Mouse (Mus musculus): ENCODE data around the gene Pitpnm1.

Pitpnm1 gene

DNA sequence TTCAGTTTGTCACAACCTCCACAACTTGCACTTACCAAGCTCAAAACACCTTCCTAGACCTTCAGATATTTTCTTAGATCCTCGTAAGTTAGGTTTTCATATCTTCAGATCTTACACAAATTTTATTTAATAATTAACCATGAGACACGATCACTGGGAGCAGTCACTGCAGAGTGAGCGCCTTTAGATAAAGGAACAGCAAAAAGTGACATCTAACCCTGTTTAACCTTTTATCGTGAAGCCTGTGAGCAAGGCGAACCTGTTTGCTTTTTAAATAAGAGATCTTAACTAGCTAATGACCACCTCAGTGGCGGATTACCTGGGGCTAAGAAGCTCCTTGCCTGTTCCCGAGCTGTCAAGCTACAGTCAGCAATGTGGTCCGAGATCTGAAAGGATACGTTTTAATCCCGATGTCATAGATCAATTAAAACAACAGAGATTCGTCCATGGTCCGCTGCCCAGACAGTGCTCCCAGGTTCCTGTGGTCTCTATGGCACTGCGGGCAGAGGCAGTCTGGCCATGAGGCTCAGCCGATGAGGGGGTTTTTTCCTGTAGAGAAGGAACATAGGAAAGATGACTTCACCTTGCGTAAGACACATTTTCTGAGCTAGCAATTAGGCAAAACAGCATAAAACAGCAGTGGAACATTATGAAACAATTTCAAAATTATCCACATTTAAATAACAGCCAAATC lies 30.9 kb upstream of the Pitpnm1 start:
- DNase-seq: no peak

DNA sequence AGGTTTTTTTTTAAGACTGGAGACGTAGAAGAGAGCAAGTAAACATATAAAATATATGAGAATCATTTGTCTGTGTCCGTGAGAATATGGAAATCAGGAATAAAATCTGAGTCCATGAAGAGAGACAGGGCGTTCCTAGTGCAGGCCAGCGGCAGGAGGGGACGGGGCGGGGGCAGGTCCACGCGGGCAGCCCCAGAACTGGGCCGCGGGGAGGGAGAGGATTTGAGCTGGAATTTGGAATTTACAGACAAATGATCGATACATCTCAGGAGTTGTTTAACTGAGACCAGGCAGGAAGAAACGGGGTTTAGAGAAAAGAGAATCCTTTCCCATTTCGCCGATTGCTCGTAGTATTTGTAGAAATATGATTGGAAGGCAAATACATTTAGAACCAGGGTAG lies 29.5 kb upstream of the Pitpnm1 start:
- DNase-seq: no peak

DNA sequence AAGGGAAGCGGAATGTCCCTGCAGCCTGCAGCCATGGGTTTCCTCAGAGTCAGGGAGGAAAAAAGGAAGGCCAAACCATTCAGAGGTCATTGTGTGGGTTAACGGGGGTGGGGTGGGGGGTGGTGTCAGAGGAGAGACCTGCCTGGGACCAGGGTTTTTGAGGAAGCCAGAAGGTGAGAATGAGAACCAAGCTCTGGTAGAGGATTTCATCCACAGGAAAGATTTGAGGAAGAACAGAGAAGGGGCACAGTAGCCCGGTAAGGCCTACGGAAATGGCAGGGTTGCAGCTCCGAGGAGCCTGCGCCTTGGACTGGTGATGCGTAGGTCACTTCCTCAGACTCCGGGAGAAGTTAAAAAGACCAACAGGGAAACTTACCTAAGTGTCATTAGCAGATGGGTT lies 29.0 kb upstream of the Pitpnm1 start:
- DNase-seq: no peak

DNA sequence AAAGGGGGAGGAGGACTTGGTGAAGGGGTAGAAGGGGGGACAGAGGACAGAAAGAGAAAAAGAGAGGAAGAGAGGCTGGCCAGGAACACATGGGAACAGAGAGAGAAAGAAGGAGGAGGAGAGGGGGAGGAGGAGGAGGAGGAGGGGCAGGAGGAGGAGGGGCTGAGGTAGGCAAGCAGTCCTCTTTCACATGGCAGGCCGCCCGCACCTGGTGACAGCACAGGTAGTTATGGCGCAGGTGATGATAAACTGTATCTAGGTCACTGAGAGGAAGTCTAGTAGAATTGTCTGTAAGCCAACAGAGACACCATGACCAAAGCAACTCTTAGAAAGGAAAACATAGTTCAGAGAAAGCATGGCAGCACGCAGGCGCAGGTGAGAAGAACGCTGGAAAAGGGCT lies 28.4 kb upstream of the Pitpnm1 start:
- no peak for DNase-seq

DNA sequence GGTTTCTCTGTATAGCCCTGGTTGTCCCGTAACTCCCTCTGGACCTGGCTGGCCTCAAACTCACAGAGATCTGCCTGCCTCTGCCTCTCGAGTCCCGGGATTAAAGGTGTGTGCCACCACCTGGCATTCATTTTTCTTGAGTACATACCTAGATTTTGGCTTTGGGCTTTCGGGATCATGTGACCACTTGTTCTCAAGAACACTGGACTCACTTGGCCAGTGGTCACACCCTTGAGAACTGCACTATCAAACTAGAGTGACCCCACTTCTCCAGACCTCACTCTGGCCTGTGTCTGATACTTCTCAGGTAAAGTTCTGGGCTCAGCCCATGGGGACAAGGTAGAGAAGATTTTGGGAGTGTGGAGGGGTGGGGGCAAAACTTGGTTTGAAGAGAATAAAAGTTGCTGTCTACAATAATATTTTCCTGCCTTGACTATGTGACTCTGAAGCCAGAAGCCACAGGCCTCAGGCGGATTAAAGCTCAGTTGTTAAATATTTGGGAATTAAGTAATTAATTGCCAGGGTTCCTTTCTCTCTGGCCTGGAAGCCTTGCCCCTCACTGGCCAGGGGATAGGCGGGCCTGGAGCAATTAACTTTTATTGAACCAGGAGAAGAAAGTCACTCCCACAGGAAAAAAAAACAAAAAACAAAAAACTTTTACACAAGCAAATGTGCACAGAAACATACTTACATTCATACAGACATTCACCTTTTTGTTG lies 26.9 kb upstream of the Pitpnm1 start:
- DNase-seq: no peak

DNA sequence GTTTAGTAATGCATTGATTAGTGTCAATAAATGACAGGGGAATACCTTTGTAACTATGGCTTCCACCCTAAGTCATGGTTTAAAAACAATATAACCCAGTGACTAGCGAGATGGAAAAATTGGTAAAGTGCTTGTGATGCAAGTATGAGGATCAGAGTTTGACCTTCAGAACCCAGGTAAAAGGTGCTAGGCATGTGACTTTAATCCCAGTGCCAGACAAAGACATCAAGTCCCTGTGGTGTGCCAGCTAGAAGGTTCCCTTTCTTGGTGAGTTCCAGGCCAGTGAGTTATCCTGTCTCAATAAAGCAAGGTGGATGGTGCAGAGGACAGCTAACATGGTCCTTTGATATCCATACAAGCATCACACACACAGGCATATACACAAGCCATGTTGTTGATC lies 24.3 kb upstream of the Pitpnm1 start:
- DNase-seq: no peak

DNA sequence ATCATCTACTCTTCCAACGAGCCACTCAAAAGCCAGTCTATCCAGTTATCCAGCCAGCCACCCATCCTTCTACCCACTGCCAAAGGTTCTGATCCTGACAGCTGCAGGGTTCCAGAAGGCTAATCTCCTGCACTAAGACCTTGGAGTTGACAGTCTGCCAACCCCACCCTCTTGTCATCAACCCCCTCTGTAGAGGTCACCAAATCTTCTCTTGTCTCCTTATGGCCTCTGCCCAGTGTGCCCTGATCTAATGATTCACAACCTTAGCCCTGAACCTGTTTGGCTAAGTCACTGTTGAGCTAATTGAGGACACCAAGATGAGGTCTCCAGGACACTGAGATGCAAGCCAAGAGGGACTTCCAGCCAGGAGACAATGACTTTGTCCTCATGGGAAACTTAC lies 20.2 kb upstream of the Pitpnm1 start:
- no peak for DNase-seq

DNA sequence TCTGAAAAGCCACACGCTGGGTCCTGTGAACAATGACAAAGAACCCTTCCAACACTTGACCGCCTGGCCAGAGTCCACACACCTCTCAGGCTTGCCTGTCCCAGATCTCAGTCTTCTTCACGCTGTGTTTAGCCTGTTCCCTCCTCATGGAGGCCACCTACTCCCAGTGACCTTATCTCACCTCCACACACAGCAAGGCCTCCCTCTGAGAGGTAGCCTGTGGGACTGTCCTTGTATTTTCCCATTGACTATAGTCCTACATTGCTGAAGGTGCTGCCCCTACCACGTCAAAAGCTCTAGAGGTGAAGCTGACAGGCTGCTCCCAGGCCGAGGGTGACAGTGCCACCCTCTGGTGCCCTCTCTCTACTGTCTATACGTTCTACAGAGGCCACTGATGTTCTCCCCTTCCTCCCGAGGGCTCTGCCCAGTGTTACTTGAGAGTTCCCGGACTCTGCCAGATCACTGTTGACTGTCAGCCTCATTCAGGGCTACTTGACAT lies 19.2 kb upstream of the Pitpnm1 start:
- no peak for DNase-seq

DNA sequence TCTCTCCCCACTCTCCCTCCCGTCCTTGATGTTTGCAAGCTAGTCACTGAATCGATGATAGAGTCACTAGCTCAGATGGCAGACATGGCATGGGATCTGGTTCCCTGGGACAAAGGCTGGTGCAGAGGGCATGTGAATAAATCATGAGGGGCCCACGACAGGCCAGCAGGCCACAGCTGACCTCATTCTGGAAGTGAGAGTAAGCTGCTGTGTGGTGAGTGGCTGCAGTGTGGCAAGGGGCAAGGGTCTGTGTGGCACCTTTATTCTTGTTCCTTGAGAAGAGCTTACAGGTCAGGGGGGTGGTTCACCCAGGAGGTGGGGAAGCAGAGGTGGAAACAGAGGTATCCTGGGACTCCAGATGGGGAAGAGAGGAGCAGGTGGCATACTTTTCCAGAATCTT lies 18.4 kb upstream of the Pitpnm1 start, which contains the start of gene Cabp2:
Cabp2 (plus strand) TSS at position 185 of the 400 bp plus-strand sequence.
- DNase-seq: no peak

DNA sequence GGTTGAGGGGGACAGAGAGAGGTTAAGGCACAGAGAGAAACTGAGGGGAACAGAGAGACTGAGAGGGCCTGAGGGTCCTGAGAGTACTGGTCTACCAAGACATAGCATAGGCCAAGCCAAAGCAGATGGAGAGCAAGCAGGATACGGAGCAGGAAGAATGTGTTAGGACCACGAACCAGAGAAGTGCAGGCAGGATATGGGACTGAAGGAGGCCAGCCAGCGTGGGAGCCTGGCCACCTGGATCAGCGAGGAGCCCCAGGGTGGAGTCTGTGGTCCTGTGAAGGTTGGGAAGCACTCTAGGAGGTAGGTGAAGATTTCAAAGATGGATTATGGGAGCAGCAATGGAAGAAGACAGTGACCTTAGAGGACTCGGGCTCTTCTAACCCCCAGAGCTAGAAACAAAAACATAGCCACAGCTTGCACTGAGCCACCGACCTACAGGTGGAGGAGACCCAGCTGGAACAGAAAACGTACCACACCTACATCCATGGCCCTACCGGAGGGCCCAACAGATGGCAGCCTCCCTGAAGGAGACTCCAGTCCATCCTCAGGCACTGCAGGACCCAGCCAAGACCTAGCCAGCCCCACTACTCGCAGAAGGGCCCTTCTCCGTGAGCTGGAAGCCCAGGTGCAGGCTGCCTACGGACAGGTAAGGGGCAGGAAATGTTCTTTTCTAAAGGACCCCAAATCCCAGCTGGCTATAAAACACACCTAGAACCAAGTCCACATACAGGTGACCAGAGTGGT lies 17.4 kb upstream of the Pitpnm1 start:
- DNase-seq: no peak

DNA sequence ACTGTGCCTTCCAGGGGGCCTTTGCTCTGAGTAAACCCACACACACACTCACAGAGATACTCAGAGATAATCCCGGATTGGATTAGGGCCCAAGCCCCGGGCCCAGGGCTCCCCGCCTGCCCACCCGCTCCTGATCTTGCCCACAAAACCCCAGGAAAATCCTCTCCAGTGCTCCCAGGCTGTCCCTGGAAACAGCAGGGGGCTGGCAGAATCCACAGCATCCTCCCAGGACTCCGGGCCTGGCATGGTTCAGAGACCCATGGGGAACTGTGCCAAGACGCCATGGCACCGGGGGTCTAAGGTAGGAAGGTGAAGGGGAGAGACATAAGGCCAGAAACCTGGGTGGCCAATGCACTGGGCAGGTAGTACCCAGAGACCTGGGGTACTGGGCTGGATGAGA lies 16.5 kb upstream of the Pitpnm1 start:
- DNase-seq: no peak

DNA sequence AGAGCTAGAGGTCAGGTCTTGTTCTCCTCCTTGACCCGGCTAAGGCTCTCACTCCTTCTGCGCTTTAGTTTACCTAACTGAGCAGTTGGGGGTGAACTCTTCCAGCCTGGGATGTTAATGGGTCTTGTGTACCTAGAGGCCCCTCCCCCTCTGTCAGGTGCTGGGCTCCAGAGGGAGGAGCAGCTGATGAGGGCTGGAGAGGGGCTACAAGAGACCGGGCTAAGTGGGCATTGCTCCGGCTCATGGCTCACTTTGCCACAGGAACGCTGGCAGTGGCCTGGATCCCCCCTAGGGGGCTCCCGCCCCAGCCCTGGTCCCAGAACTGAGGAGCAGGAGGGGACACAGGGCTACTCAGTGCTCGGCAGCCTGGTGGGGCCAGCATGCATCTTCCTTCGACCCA lies 16.0 kb upstream of the Pitpnm1 start:
- no peak for DNase-seq

DNA sequence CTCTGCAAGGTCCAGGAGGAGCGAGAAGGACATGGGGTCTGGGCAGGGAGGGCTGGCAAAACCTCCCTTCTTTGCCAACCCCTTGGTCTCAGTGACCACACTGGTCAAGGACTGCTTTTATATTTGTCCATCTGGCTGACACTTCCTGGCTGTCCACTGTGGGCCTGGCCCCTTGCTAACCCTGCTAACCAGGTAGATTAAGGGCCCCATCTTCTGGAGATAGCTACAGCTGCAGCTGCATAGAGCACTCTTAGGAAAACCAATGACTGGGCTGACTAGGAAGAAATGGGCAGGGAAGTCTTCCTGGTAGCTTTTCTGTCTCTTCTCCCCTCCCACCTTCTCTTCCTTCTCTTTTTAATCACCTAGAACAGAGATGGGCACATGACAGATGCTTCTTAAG lies 14.8 kb upstream of the Pitpnm1 start:
- no peak for DNase-seq

DNA sequence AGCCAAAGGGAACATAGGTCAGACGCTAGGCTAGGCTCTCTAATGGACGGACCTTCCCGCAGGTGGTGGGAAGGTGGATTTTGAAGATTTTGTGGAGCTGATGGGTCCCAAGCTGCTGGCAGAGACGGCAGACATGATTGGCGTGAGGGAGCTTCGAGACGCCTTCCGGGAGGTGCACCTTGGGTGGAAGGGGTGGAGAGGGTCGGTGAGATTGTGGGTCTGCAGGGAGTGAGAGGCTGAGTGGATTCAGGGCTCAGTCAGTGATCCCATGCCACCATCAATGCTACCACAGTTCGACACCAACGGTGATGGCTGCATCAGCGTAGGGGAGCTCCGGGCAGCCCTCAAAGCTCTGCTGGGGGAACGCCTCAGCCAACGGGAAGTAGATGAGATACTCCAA lies 13.6 kb upstream of the Pitpnm1 start:
- no peak for DNase-seq

DNA sequence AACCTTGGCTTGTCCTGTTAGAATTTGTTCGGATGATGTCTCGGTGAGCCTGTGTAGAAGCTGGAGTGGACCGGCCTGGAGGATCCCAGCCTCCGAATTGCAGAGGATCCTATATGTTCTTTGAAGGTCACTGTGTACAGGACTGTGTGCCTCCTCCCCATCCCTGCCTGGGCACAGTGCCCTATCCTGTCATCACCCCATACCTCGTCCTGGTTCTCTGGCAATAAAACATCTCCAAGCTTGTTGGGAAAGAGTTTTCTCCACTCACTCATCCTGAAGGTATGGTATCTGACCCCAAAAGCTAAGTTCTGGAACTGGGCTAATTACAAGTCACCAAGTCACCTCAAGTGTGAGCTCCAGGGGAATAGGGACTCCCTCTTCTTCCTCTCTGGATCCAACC lies 12.7 kb upstream of the Pitpnm1 start:
- DNase-seq: no peak

DNA sequence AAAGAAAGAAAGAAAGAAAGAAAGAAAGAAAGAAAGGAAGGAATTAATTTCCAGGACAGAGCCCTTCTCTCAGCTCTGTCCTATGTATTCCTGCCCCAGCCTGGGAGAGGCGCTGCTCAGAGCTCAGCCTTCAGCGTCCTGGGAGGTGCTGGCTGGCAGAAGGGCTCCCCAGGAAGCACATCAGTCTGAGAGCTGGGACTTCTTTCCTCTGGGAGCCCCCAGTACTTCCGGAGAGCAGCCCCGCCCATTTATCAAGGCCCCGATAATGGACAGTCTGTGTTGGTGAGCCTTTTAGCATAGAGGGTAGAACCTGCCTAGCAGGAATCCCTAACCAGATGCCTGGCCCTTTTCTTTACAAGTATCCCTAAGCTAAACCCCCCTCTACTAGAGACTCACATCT lies 11.7 kb upstream of the Pitpnm1 start:
- DNase-seq: no peak

DNA sequence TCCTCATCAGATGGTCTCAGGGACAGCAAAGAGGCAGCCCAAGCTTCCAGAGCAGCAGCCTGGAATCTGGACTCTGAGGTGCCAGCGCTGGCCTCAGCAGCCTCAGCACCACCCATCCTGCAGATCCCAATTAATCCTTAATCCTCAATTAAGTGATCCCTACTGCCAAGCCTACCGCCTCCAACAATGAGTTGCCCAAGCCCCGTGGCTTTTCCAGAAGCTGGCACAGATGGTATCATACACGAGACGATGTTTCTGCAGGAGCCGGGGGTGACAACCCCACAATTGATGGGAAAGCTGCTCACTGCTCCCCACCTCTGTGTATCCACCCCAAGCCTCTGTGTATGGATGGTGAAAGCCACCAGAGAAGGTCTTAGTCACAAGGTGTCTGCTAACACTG lies 10.7 kb upstream of the Pitpnm1 start:
- DNase-seq: no peak

DNA sequence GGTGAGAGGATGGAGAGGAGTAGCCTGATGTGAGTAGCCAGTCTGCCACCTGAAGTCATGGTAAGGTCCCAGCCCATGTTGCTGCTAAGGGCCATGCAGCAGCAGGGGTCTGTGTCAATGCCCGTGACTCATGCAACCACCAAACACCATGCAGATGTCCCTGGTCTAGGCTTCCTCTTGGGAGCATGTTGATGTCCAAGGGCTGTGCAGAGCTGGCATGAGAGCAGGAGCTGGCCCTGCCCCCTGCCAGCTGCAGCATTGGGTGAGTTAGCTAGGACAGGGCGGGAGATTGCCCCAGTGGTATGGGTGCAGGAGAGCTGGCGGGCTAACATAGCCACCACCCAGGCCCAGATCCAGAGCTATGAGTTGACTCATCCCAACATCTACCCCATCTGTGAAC lies 9.4 kb upstream of the Pitpnm1 start:
- no peak for DNase-seq

DNA sequence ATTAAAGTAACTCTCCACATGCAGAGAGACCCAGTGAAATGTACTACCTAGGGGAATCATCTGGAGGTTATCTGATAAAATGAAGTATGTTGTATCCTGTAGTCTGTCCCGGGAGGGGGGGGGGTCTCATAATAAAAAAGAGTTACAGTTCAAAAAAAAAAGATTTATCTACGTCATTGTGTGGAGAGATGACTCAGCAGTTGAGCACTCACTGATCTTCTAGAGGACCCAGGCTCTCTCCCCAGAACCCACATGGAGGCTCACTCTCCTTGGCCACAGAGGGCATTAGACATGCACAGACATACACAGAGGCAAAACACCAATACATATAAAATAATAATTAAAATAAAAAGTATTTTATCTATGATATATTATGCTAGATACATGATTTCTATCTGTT lies 8.4 kb upstream of the Pitpnm1 start:
- no peak for DNase-seq

DNA sequence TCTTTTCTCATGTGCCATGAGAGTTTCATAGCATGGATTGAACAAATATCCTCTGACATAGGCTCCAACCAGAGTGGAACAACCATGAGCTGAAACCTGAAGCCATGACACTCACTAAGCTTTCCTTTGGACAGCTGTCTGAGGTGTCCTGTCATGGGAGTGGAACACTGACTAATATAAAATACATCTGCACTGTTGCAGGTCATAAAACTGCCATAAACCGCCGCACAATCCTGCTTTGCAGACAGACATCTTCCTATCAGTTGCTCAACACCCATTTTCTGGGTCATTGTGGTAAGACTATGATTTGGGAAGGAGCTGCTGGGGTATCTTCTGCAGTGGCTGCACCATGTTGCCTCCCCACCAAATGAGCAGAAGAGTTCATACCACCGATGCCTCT lies 7.0 kb upstream of the Pitpnm1 start:
- DNase-seq: no peak

DNA sequence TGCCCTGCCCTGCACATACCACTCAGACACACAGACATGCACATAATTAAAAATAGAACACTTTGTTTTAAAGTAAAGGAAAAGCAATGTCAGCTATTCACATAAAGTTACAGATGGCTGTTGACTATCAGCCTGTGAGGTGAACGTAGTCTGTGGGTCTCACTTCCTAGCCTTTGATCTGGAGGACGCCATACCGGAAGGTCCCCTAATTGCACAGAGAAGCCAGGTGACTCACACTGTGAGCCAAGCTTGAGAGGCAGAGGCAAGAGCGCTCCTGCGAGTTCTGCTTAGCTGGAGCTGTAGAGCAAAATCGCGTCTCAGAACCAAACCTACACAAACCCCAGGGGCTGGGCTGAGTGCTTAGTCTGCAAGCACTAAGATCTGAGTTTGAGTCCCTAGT lies 6.0 kb upstream of the Pitpnm1 start:
- no peak for DNase-seq

DNA sequence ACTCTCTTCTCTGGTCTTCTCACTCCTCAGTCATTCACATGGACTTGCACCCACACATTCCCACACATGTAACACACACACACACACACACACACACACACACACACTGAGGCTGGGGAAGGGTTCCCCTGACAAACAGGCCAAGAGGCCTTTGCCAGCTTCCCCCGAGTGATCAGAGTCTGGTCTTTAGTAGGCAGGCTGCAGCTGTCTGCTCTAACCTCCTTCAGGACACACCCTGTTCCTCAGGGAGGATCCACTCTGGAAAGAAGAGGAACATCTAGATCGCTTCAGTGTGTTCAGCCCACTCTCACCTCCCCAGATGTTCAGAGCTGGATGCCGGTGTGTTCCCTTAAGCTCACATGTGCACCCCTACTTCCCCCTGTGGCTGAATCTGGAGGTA lies 5.5 kb upstream of the Pitpnm1 start:
- DNase-seq: no peak

DNA sequence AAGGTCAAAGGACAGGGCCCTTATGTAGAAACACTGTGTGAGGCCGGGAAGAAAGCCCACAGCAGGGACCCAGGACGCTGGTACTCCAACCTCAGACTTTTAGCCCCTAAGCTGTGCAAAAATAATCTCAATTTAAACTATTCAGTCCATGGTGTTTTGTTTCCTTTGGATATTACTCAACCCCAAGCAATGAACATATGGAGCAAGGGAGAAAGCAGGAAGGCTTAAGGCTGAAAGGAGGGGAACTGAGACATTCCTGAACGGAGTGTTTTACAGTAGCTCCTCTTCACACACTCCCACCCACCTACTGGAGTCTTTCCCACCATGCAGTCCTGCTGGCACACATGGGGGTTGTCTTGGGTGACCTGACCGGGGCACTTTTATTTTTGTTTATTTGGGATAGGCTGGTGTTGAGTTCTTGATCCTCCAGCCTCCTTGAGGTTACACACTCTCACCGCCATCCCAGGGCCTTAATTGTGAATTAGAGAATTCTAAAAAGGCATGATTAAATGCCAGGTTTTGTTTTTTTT lies 5.0 kb upstream of the Pitpnm1 start:
- no peak for DNase-seq

DNA sequence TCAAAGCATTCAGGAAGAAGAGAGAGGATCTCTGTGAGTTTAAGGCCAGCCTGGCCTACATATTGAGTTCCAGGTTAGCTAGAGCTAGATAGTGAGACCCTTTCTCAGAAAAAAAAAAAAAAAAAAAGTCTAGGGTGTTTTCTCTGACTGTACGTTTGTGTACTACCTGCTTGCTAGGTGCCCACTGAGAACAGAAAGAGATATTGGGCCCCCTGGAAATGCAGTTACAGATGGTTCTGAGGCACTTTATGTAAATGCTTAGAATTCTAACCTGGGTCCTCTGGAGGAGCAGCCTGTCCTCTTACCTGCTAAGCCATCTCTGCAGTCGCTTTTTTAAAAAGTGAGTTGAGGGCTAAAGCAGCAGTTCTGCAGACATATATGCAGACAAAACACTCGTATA lies 4.0 kb upstream of the Pitpnm1 start:
- DNase-seq: no peak

All from lung, postnatal 14 days (tissue).